Mouse (Mus musculus): Measurements from ENCODE around the gene Gm2174. TPM values are rescaled to one million over a fixed set of nuclear protein-coding genes. Genes with fewer than 3 reads are reported as not detected.

Gm2174 gene
- polyA plus RNA-seq, 1 experiment from 2014 or later: 0.74 TPM

GRCm38 (mm10) chrX:56481906-56482305 is 34.1 kb downstream of the Gm2174 start:
- Histone ChIP-seq H3K4me2 (replicated peaks; ENCODE audit: low read depth, low read length) (no peak overlapping the region), H3K27ac (ENCODE audit: low read length) (no peak overlapping the region), H3K27me3 (replicated peaks; ENCODE audit: insufficient read depth, low read length) (no peaks in the 10 kb centered on the region), H3K9me3 (ENCODE audit: low read length) (no peaks in the 10 kb centered on the region), H3K4me1 (ENCODE audit: insufficient read depth, low read depth, low read length) (no peaks in the 10 kb centered on the region), H3K4me3 (ENCODE audit: low read depth, low read length) (no peak overlapping the region), H3K9ac (replicated peaks; ENCODE audit: low read depth) (no peak overlapping the region), H3K36me3 (ENCODE audit: insufficient read depth, low read length) (no peaks in the 10 kb centered on the region)
- 57% methylated on average over 3 of the region's 3 CpGs for WGBS
- ATAC-seq: peak; percentile 38; the same call in 1 of the 2 replicates
- peak; percentile 41 for DNase-seq (ENCODE audit: low spot score)
- no peak for TF ChIP-seq CTCF (IDR thresholded peaks at IDR 0.05)
- TF ChIP-seq EP300 (IDR thresholded peaks at IDR 0.05): no peak

GRCm38 (mm10) chrX:56489758-56490157 is 42.0 kb downstream of the Gm2174 start:
- H3K27ac ChIP-seq (ENCODE audit: low read length): no peak overlapping the region
- H3K9ac ChIP-seq (replicated peaks; ENCODE audit: low read depth): no peak overlapping the region
- H3K27me3 ChIP-seq (replicated peaks; ENCODE audit: insufficient read depth, low read length): no peaks in the 10 kb centered on the region
- no peak overlapping the region for H3K4me2 ChIP-seq (replicated peaks; ENCODE audit: low read depth, low read length)
- TF ChIP-seq CTCF (IDR thresholded peaks at IDR 0.05) (peak; percentile 83), EP300 (IDR thresholded peaks at IDR 0.05) (no peak)
- H3K4me3 ChIP-seq (ENCODE audit: low read depth, low read length): no peak overlapping the region
- WGBS: 24% methylated on average over 1 of the region's 1 CpGs
- H3K4me1 ChIP-seq (ENCODE audit: insufficient read depth, low read depth, low read length): no peaks in the 10 kb centered on the region
- no peaks in the 10 kb centered on the region for H3K9me3 ChIP-seq (ENCODE audit: low read length)
- DNase-seq (ENCODE audit: low spot score) (peak; percentile 53), ATAC-seq (no peak)
- no peaks in the 10 kb centered on the region for H3K36me3 ChIP-seq (ENCODE audit: insufficient read depth, low read length)

DNA sequence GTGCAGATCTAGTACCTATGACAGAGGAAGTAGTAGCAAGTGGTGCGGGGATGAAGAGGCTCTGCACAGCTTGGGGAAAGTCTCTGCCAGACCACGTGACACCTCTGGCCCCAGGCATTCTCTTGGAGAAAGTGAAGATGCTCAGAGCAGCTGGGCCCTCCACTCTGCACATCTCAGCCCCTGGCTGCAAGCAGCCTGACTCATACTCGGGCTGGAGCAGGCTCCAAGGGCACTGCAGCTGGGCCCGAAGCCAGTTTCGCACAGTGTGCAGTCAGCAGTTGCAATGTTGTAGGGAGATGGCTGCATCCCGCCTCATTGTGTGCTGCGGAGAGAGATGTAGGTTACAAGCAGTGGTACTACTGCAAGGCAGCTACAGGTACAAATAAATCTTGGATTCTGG is 49.5 kb downstream of the Gm2174 start:
- H3K4me2 ChIP-seq (replicated peaks; ENCODE audit: low read depth, low read length): no peak overlapping the region
- no peak overlapping the region for H3K27ac ChIP-seq (ENCODE audit: low read length)
- no peaks in the 10 kb centered on the region for H3K4me1 ChIP-seq (ENCODE audit: insufficient read depth, low read depth, low read length)
- 0 out of 2 replicates have a peak, but pooled peaks cover under 1% of the 10 kb centered on the region for H3K36me3 ChIP-seq (ENCODE audit: insufficient read depth, low read length)
- H3K9me3 ChIP-seq (ENCODE audit: low read length): no peaks in the 10 kb centered on the region
- H3K27me3 ChIP-seq (replicated peaks; ENCODE audit: insufficient read depth, low read length): no peaks in the 10 kb centered on the region
- H3K4me3 ChIP-seq (ENCODE audit: low read depth, low read length): no peak overlapping the region
- ATAC-seq (no peak), DNase-seq (ENCODE audit: low spot score) (no peak)
- WGBS: 79% methylated on average over 7 of the region's 7 CpGs
- H3K9ac ChIP-seq (replicated peaks; ENCODE audit: low read depth): no peak overlapping the region
- TF ChIP-seq CTCF (IDR thresholded peaks at IDR 0.05) (no peak), EP300 (IDR thresholded peaks at IDR 0.05) (no peak)

Other genes starting within 250 kb of the Gm2174 start
- not detected in 2 replicates for gene Gm773, start 235.1 kb upstream of the Gm2174 start, polyA plus RNA-seq (2015; fragmentation: Nextera tagmentation; extraction: Ambion mirVana)
- gene Zfp449, start 101.6 kb upstream of the Gm2174 start, polyA plus RNA-seq (2015; fragmentation: Nextera tagmentation; extraction: Ambion mirVana): 2.1 and 2.4 TPM in 2 replicates
- 1.4 and 1.5 TPM in 2 replicates for gene Smim10l2a, start 73.4 kb upstream of the Gm2174 start, polyA plus RNA-seq (2015; fragmentation: Nextera tagmentation; extraction: Ambion mirVana)
- gene Ints6l, start 6.9 kb downstream of the Gm2174 start, polyA plus RNA-seq (2015; fragmentation: Nextera tagmentation; extraction: Ambion mirVana): 27.0 and 30.9 TPM in 2 replicates
- not detected in 2 replicates for gene Gm10477, start 76.8 kb downstream of the Gm2174 start, polyA plus RNA-seq (2015; fragmentation: Nextera tagmentation; extraction: Ambion mirVana)
- gene Gm648, start 101.6 kb downstream of the Gm2174 start, polyA plus RNA-seq (2015; fragmentation: Nextera tagmentation; extraction: Ambion mirVana): 0.11 TPM in 1 of 2 replicates, not detected in the other
- 11.8 and 12.1 TPM in 2 replicates for gene Mmgt1, start 150.1 kb downstream of the Gm2174 start, polyA plus RNA-seq (2015; fragmentation: Nextera tagmentation; extraction: Ambion mirVana)
- 15.1 and 16.1 TPM in 2 replicates for gene Slc9a6, start 161.8 kb downstream of the Gm2174 start, polyA plus RNA-seq (2015; fragmentation: Nextera tagmentation; extraction: Ambion mirVana)

Measured in lung, postnatal 0 days (tissue).